In genomic region chr19:10707881-10708280, GRCm38 (mm10) we compare ENCODE assay signal across 20 mouse cellular contexts. TPM values are rescaled to one million over a fixed set of nuclear protein-coding genes. Genes with fewer than 3 reads are reported as not detected.
"Had no signal": no experiment of that assay in that cellular context is flagged by ENCODE, and none has a peak within 500 bp of the region (broad histone marks: within the 10 kb centered on the region; RNA-seq: fewer than 3 reads in every experiment).

No protein-coding gene starts in this region.

- H3K4me2 ChIP-seq: kidney, embryonic 15.5 days; limb, embryonic 12.5 days; liver, embryonic 12.5 days; lung, embryonic 14.5 days; midbrain, embryonic 12.5 days; stomach, embryonic 15.5 days had no signal

- H3K9ac ChIP-seq: kidney, embryonic 15.5 days; limb, embryonic 12.5 days; liver, embryonic 12.5 days; lung, embryonic 14.5 days; midbrain, embryonic 12.5 days; stomach, embryonic 15.5 days had no signal

- H3K27ac ChIP-seq: kidney, embryonic 15.5 days; limb, embryonic 12.5 days; liver, embryonic 12.5 days; macrophage; midbrain, embryonic 12.5 days; stomach, embryonic 15.5 days had no signal

- H3K4me3 ChIP-seq: kidney, embryonic 15.5 days; limb, embryonic 12.5 days; liver, embryonic 12.5 days; midbrain, embryonic 12.5 days; stomach, embryonic 15.5 days had no signal

- H3K27me3 ChIP-seq: kidney, embryonic 15.5 days; limb, embryonic 12.5 days; liver, embryonic 12.5 days; megakaryocyte, embryonic 14.5 days; stomach, embryonic 15.5 days had no signal

- DNase-seq: kidney, adult 2 months; kidney, postnatal 14 days; layer of hippocampus, postnatal 36 days; lung, embryonic 14.5 days; lung, postnatal 10 days; right cerebral cortex, postnatal 14 days; thymus, postnatal 36 days had no signal

- ATAC-seq: liver, embryonic 12.5 days had no signal

- H3K9me3 ChIP-seq: kidney, embryonic 15.5 days; limb, embryonic 12.5 days; liver, embryonic 12.5 days; megakaryocyte, embryonic 14.5 days; midbrain, embryonic 12.5 days; stomach, embryonic 15.5 days had no signal

RNA-seq across cellular contexts. Expression of gene Pga5, which starts 30.0 kb away (rescaled TPM):
- total RNA-seq: layer of hippocampus, postnatal 36 days; left cerebral cortex, adult 8-10 months; left cerebral cortex, postnatal 25 days; midbrain, postnatal 0 days had no signal
- polyA plus RNA-seq: kidney, embryonic 15.5 days; limb, embryonic 12.5 days; lung, embryonic 14.5 days; macrophage; midbrain, embryonic 12.5 days; midbrain, postnatal 0 days; neural tube, embryonic 14.5 days; spleen, adult 2 months had no signal

RNA-seq across cellular contexts. Expression of gene Cd5, which starts 30.9 kb away (rescaled TPM):
- total RNA-seq: layer of hippocampus, postnatal 36 days; left cerebral cortex, postnatal 25 days had no signal
- polyA plus RNA-seq: liver, embryonic 12.5 days; liver, embryonic 16.5 days had no signal
